Mouse (Mus musculus): ENCODE data around the gene Vps35l.
A peak's percentile ranks its signal among the peaks of the same experiment; 100 is the strongest.

Vps35l gene

DNA sequence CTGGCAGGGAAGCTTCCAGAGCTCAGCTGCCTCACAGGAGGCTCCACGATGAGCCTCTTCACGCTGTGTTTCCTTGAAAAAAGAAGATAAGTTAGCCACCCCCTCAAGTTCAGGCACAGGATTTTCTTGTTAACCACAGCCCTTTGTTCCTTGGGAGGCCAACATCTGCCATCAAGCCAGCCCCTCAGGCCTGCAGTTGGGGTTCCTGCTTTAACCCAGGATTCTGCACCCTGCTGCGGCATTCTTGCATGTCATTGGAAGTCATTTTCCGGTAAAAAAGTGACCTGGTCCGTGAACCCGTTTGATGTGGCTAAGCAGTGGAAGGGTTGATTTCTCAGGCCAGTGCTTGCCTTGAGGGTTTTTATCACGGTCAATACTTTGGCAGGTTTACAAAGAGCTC is 84.4 kb downstream of the Vps35l start:
- DNase-seq: no peak

- no peak for DNase-seq
Measured at GRCm38 (mm10) chr7:118827975-118828416, 88.0 kb downstream of the Vps35l start.

DNA sequence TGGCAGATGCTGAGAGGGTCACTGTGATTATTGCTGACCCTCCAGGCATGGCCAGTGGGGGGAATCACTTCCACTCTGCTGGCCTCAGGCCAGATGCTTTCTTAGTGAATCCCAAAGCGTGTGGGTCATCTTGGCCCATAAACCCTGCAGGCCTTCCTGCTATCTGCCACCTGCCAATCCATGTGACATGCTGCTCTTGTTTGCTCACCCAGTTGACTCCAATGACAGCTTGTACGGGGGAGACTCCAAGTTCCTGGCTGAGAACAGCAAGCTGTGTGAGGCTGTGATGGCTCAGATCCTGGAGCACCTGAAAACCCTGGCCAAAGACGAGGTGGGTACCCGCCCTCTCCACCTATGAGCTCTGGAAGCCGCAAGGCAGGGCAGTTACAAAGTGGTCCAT is 97.9 kb downstream of the Vps35l start:
- no peak for DNase-seq

DNA sequence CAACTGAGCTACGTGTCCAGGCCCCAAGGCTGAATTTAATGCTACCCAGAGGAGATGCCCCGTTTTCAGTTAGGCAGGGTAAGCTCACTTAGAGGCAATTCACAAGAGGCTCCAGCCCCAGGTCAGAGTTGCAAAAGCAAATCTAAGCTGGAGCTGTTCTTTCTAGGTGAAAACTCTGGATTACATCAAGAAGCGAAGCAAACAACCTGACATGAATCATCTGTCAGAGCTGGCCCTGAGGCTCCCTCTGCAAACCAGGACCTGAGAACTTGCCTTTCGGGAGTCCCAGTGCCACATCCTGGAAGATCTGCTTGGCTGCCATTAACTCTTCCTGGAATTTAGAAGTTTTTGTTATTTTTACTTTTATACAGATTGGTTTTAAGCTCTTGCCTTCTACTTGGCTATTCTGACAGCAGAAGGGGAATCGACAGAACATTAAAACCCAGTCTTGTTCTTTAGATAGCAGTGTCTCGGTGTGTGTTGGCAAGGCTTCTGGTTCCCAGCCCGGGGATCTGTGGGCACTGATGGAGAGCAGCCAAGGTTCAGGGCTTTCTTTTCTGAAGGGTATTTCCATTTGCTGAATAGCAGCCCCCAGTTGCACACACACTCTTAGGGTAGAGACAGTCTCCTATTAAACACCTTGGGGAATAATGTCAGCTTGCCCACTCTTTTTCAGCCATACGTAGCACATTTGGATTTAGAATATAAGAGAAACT is 101.2 kb downstream of the Vps35l start:
- DNase-seq: no peak

DNA sequence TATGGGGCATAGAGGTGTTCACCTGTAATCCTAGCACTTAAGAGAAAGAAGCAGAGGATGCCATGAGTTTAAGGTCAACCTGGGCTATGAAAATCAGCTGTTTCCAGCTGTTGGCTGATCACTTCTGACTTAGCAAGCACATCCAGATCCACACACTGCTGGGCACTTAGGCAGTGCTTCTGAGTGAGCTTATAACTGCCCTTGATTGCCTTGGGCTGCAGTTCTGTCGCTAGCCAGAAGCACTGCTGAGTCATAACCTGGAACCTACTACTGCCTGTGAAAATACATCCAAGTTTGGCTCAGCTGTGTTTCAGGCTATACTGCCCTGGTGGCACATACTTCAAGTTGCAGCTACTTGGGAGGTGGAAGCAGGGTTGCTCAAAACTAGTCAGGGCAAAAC is 101.8 kb downstream of the Vps35l start:
- no peak for DNase-seq

GRCm38 (mm10) chr7:118842938-118843337 is 102.9 kb downstream of the Vps35l start:
- DNase-seq: no peak

GRCm38 (mm10) chr7:118845141-118845540 is 105.1 kb downstream of the Vps35l start:
- no peak for DNase-seq

GRCm38 (mm10) chr7:118846329-118846728 is 106.3 kb downstream of the Vps35l start:
- DNase-seq: no peak

DNA sequence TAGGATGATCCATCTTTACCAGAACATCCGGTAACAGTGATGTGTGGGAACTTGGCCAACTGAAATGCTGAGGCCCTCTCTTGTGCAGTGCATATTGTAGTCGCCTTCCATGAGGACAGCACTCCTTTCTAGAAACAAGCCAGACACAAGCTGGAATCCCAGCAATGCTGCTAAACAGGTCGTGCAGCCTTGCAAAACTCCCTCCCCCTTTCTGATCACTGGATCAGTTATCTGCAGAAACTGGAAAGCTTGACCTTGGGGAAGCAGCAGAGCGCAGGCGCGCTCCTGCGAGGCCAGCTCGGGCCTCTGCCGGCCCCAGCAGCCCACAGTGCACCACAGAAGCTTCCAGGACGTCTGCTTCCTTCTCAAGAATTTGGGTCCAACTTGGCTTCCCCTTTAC is 108.8 kb downstream of the Vps35l start:
- DNase-seq: peak; percentile 29

GRCm38 (mm10) chr7:118849543-118850250 is 109.7 kb downstream of the Vps35l start:
- no peak for DNase-seq

- DNase-seq: no peak
Measured at GRCm38 (mm10) chr7:118850676-118851290, 110.8 kb downstream of the Vps35l start.

GRCm38 (mm10) chr7:118851571-118851970 is 111.5 kb downstream of the Vps35l start:
- peak; percentile 19 for DNase-seq

- no peak for DNase-seq
Measured at GRCm38 (mm10) chr7:118852611-118853010, 112.6 kb downstream of the Vps35l start.

DNA sequence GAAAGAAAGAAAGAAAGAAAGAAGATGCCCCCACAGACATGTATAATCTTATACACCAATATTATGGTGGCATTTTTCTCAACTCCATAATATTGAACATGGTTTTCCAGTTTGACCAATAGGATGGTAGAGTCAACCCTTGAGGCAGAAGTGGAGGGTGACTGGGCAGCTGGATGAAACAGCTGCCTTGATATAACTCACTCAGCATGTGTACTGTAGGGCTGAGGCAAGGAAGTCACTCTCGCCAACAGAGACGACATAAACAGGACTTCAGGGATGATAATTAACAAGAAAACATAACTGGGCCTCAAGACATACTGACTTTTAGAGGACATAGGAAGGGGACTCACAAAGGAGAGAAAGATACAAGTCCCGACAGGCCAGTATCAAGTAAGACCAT is 114.6 kb downstream of the Vps35l start:
- DNase-seq: no peak

DNA sequence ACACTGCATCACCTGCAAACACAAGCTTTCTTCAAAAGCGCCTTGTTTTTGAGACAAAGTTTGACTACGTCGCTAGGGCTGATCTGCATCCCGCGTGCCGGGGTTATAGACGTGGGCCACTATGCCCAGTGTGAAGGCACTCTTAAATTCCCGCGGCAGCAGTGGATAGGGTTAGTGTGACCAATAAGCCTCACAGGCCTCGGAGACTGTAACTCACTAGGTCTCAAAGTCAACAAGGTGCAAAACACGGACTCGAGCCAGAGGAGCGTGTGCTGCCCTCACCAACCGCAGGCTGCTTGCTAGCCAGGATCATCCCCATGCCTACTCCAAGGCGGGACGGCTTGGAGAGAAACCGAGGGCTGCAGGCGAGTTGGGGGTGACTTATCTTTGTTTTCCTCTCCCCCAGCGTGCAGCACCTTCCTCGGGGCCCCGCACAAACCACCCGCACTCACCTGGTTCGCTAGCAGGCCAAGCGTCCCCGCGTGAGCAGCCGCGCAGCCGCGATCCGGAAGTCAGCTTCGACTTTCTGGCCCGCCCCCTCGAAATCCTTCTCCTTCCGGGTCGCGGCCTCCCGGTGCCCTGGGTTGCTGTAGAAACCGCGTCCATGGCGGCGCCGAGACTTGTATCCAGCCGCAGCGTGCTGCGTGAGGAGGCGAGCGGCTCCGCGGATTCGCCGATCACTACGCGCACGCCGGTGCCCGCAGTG is 115.3 kb downstream of the Vps35l start, which contains the start of gene Iqck:
Gene Iqck, plus strand, starts transcription at position 582 of the 706 bp plus-strand sequence.
- peak; percentile 92 for DNase-seq

- no peak for DNase-seq
Measured at GRCm38 (mm10) chr7:118855877-118856304, 115.9 kb downstream of the Vps35l start, which contains the start of gene Knop1. TSS of gene Knop1 (minus strand) at chr7:118856254.

GRCm38 (mm10) chr7:118858640-118859039 is 118.6 kb downstream of the Vps35l start:
- DNase-seq: no peak

DNA sequence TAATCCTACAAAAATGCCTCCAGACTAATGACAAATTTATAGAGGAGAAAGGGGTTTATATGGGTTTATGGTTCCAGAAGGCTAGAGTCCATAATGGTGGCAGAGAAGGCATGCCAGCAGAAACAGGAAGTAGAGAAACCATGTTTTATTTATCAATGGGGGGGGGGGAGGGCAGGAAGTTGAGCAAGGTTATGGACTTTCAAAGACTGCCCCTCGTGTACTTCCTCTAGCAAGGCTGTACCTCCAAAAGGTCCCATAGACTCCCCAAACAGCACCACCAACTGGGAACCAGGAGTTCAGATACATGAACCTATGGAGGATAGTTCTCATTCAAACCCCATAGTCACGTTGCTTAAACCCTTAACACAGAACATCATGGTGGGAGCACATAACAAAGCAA is 125.3 kb downstream of the Vps35l start:
- no peak for DNase-seq

- DNase-seq: no peak
Measured at GRCm38 (mm10) chr7:118879466-118880029, 139.5 kb downstream of the Vps35l start.

DNA sequence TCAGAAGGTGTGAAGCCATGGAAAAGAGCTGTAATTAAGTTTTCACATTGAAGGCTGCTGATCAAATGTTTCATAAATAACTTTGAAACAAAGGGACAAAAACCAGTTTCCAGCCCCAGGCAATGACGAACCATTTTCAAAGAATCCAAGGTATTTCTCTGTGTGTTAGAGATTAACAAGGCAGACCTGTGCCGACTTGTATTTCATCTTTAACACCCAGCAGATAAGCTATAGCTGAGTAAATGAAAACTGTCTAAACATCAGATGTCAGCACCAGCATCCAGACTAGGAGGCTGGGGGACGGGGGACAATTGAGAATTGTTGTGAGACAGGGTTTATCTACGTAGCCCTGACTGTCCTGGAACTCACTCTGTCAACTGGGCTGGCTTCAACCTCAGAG is 143.9 kb downstream of the Vps35l start:
- no peak for DNase-seq

DNA sequence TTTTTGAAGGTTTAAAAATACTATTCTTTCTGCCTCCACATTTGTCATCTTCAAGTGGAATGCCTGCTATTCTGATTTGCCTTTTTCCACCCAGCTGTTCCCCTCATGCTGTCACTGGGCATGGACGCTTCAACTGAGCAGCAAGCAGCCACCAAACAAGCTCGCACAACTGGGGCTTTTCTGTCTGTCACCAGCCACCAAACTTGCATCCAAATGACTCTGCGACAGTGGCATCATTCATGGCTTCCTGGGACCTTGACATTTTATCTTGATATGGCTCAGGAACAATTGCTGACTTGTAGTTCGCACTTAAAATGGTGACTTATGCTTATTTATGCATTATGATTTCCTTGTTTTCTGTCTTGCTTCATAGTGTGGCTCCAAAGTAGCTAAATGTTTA is 144.9 kb downstream of the Vps35l start:
- DNase-seq: no peak

- no peak for DNase-seq
Measured at GRCm38 (mm10) chr7:118887303-118888055, 147.5 kb downstream of the Vps35l start.
